Mouse (Mus musculus) lung, embryonic 14.5 days (tissue): ENCODE measurements around the gene Ell3. TPM values are rescaled to one million over a fixed set of nuclear protein-coding genes. Genes with fewer than 3 reads are reported as not detected.

Source experiments
- ATAC-seq: fragments of 200-750 bp; cut with Nextera tagmentation; 2 replicates; pipeline ENCODE4 v1.8.0; 2017; ENCODE audit warnings: mild to moderate bottlenecking, moderate TSS enrichment, moderate library complexity; ENCODE audit not compliant: insufficient read depth
- DNase-seq: peaks from one replicate; pipeline ENCODE4 v3.0.0-alpha.2; 2015
- H3K27ac ChIP-seq: fragments of 300-500 bp; sonication (generic); 2 replicates; pipeline ENCODE4 v1.5.1; 2014; ENCODE audit warnings: low read depth, mild to moderate bottlenecking, moderate library complexity
- H3K27me3 ChIP-seq: fragments of 300-500 bp; sonication (generic); 2 replicates; pipeline ENCODE4 v1.6.1; 2014; ENCODE audit warnings: low read length, control low read depth; ENCODE audit not compliant: insufficient read depth
- H3K36me3 ChIP-seq: fragments of 300-500 bp; sonication (generic); 2 replicates; pipeline ENCODE4 v1.6.1; 2014; ENCODE audit warnings: control low read depth; ENCODE audit not compliant: insufficient read depth
- H3K4me1 ChIP-seq: fragments of 300-500 bp; sonication (generic); 2 replicates; pipeline ENCODE4 v1.6.1; 2014; ENCODE audit warnings: antibody characterized with exemption, control low read depth; ENCODE audit not compliant: insufficient read depth
- H3K4me2 ChIP-seq: fragments of 300-500 bp; sonication (generic); 2 replicates; pipeline ENCODE4 v1.6.1; 2014; ENCODE audit warnings: mild to moderate bottlenecking
- H3K4me3 ChIP-seq: fragments of 300-500 bp; sonication (generic); 2 replicates; pipeline ENCODE4 v1.5.1; 2014; ENCODE audit warnings: low read depth, low read length
- H3K9ac ChIP-seq: fragments of 300-500 bp; sonication (generic); 2 replicates; pipeline ENCODE4 v1.6.1; 2014
- H3K9me3 ChIP-seq: fragments of 300-500 bp; sonication (generic); 2 replicates; pipeline ENCODE4 v1.6.1; 2016; ENCODE audit warnings: low read depth, low read length, control low read depth
- CTCF ChIP-seq: IDR thresholded peaks from 2 replicates; pipeline ENCODE4 v1.5.1; 2016; ENCODE audit warnings: antibody characterized with exemption, low read depth
- WGBS: fragments of 180-500 bp; shearing (Covaris S2); extraction: QIAGEN DNeasy Blood & Tissue Kit; methylation state at CpG from one replicate; pipeline ENCODE4 v1.1.7; 2014; 5-methylcytosine and 5-hydroxymethylcytosine counted together
- polyA plus RNA-seq: library from polyadenylated mRNA; unstranded; fragments of >200 nt; fragmentation: Nextera tagmentation; extraction: Ambion mirVana; gene quantifications from 2 replicates; pipeline ENCODE4 v1.2.1, GENCODE M21; 2014

The Ell3 gene
- polyA plus RNA-seq, 1 experiment from 2014 or later, result 10.4 TPM

GRCm38 (mm10) chr2:121448136-121448535 lies 4.1 kb upstream of the Ell3 start:
- H3K4me1 ChIP-seq, result peaks cover 5% of the 10 kb centered on the region; the same call in 1 of the 2 replicates
- WGBS, result 11% methylated on average over 9 of the region's 9 CpGs

GRCm38 (mm10) chr2:121447006-121447405 lies 2.9 kb upstream of the Ell3 start:
- Histone ChIP-seq H3K4me2 (no peak overlapping the region), H3K9me3 (no peaks in the 10 kb centered on the region), H3K27ac (no peak overlapping the region), H3K4me3 (no peak overlapping the region), H3K27me3 (no peaks in the 10 kb centered on the region; the same call in 1 of the 2 replicates), H3K36me3 (peaks cover 10% of the 10 kb centered on the region), H3K4me1 (peaks cover 8% of the 10 kb centered on the region), H3K9ac (no peak overlapping the region)
- WGBS, result 75% methylated on average over 3 of the region's 3 CpGs
- no peak for ATAC-seq
- no peak for DNase-seq
- no peak for TF ChIP-seq CTCF

More at GRCm38 (mm10) chr2:121448136-121448535, 4.1 kb upstream of the Ell3 start:
- TF ChIP-seq CTCF, result peak; percentile 31
- H3K4me2 ChIP-seq, result peak overlapping the region; percentile 86
- H3K4me3 ChIP-seq, result peak overlapping the region; percentile 99
- H3K9me3 ChIP-seq, result no peaks in the 10 kb centered on the region
- H3K9ac ChIP-seq, result peak overlapping the region; percentile 62
- peak overlapping the region; percentile 97 for H3K27ac ChIP-seq
- no peaks in the 10 kb centered on the region for H3K27me3 ChIP-seq
- peaks cover 21% of the 10 kb centered on the region for H3K36me3 ChIP-seq
- no peak for ATAC-seq
- DNase-seq, result peak; percentile 80

- ATAC-seq (no peak), DNase-seq (no peak)
- peaks cover 8% of the 10 kb centered on the region for H3K4me1 ChIP-seq
- H3K27ac ChIP-seq, result no peak overlapping the region
- WGBS, result 83% methylated on average over 4 of the region's 4 CpGs
- H3K9ac ChIP-seq, result no peak overlapping the region
- H3K9me3 ChIP-seq, result no peaks in the 10 kb centered on the region
- no peak overlapping the region for H3K4me3 ChIP-seq
- no peaks in the 10 kb centered on the region; the same call in 1 of the 2 replicates for H3K27me3 ChIP-seq
- no peak for TF ChIP-seq CTCF
- no peak overlapping the region for H3K4me2 ChIP-seq
- peaks cover 7% of the 10 kb centered on the region for H3K36me3 ChIP-seq
Observed at GRCm38 (mm10) chr2:121446506-121446905, 2.4 kb upstream of the Ell3 start.

GRCm38 (mm10) chr2:121445117-121445516 lies 1.0 kb upstream of the Ell3 start:
- no peaks in the 10 kb centered on the region for H3K36me3 ChIP-seq
- no peak overlapping the region for H3K4me3 ChIP-seq
- DNase-seq (no peak), ATAC-seq (no peak)
- WGBS, result 70% methylated on average over 3 of the region's 3 CpGs
- no peak overlapping the region for H3K9ac ChIP-seq
- H3K4me1 ChIP-seq, result peaks cover 5% of the 10 kb centered on the region
- no peaks in the 10 kb centered on the region for H3K9me3 ChIP-seq
- no peak for TF ChIP-seq CTCF
- H3K27ac ChIP-seq, result no peak overlapping the region
- H3K27me3 ChIP-seq, result no peaks in the 10 kb centered on the region; the same call in 1 of the 2 replicates
- H3K4me2 ChIP-seq, result no peak overlapping the region

GRCm38 (mm10) chr2:121443068-121443349 lies 1.1 kb downstream of the Ell3 start:
- H3K27ac ChIP-seq, result no peak overlapping the region
- ATAC-seq (no peak), DNase-seq (no peak)
- TF ChIP-seq CTCF, result no peak
- H3K9ac ChIP-seq, result peak overlapping the region; percentile 56
- H3K27me3 ChIP-seq, result no peaks in the 10 kb centered on the region; the same call in 1 of the 2 replicates
- H3K9me3 ChIP-seq, result no peaks in the 10 kb centered on the region
- peaks cover 20% of the 10 kb centered on the region for H3K36me3 ChIP-seq
- H3K4me3 ChIP-seq, result peak overlapping the region; percentile 42
- peak overlapping the region; percentile 65 for H3K4me2 ChIP-seq
- peaks cover 4% of the 10 kb centered on the region for H3K4me1 ChIP-seq
- WGBS, result 13% methylated on average over 8 of the region's 8 CpGs

- H3K9me3 ChIP-seq, result no peaks in the 10 kb centered on the region
- peaks cover 4% of the 10 kb centered on the region for H3K4me1 ChIP-seq
- peaks cover 26% of the 10 kb centered on the region for H3K36me3 ChIP-seq
- peak; percentile 65 for DNase-seq
- no peak for TF ChIP-seq CTCF
- no peaks in the 10 kb centered on the region; the same call in 1 of the 2 replicates for H3K27me3 ChIP-seq
- H3K4me2 ChIP-seq, result peak overlapping the region; percentile 65
- 2% methylated on average over 30 of the region's 30 CpGs for WGBS
- no peak overlapping the region for H3K27ac ChIP-seq
- H3K4me3 ChIP-seq, result peak overlapping the region; percentile 42
- ATAC-seq, result peak; percentile 86
- H3K9ac ChIP-seq, result peak overlapping the region; percentile 56
Observed at GRCm38 (mm10) chr2:121442259-121443067, 1.6 kb downstream of the Ell3 start.

GRCm38 (mm10) chr2:121441800-121442199 lies 2.3 kb downstream of the Ell3 start:
- H3K27ac ChIP-seq, result no peak overlapping the region

More at GRCm38 (mm10) chr2:121441800-121442199, 2.3 kb downstream of the Ell3 start:
- H3K9me3 ChIP-seq, result no peaks in the 10 kb centered on the region
- peaks cover 4% of the 10 kb centered on the region for H3K4me1 ChIP-seq
- ATAC-seq (peak; percentile 8), DNase-seq (no peak)
- no peaks in the 10 kb centered on the region; the same call in 1 of the 2 replicates for H3K27me3 ChIP-seq
- peak overlapping the region; percentile 65 for H3K4me2 ChIP-seq
- peak overlapping the region; percentile 42 for H3K4me3 ChIP-seq
- peaks cover 33% of the 10 kb centered on the region for H3K36me3 ChIP-seq
- no peak for TF ChIP-seq CTCF
- WGBS, result 9% methylated on average over 11 of the region's 11 CpGs
- H3K9ac ChIP-seq, result peak overlapping the region; percentile 56
